Mouse (Mus musculus): ENCODE measurements around the gene Pip4k2a. TPM values are rescaled to one million over a fixed set of nuclear protein-coding genes. Genes with fewer than 3 reads are reported as not detected.

Gene Pip4k2a
- polyA plus RNA-seq, 2 experiments from 2014 or later: 17.7 to 18.7 TPM

Other genes starting within 250 kb of the Pip4k2a start
- 1 to 10 TPM in 1 of 2 experiments, not detected in 1; 1.6 TPM for gene 4930426L09Rik, start 217 bp upstream of the Pip4k2a start, polyA plus RNA-seq (2017; shearing (Covaris generic))
- gene Armc3, start 201.2 kb upstream of the Pip4k2a start, polyA plus RNA-seq (2017; shearing (Covaris generic)): 1 to 10 TPM; 2.4 to 4.3 TPM

All from activated CD4-positive, CD25-positive, alpha-beta regulatory T cell, adult 4 months (primary cell).